Mouse (Mus musculus) neural tube, embryonic 12.5 days (tissue): ENCODE results near the gene Slc6a17. TPM values are rescaled to one million over a fixed set of nuclear protein-coding genes. Genes with fewer than 3 reads are reported as not detected.

ENCODE experiments used
- ATAC-seq: fragments of 200-750 bp; cut with Nextera tagmentation; 2 replicates; pipeline ENCODE4 v1.8.0; 2017; ENCODE audit warnings: low read depth, mild to moderate bottlenecking, moderate TSS enrichment, moderate library complexity; ENCODE audit not compliant: low FRiP score
- H3K27ac ChIP-seq: fragments of 300-500 bp; sonication (generic); 2 replicates; pipeline ENCODE4 v1.5.1; 2016
- H3K27me3 ChIP-seq: fragments of 300-500 bp; sonication (generic); replicated peaks from 2 replicates; pipeline ENCODE4 v1.6.1; 2016; ENCODE audit warnings: mild to moderate bottlenecking
- H3K36me3 ChIP-seq: fragments of 300-500 bp; sonication (generic); 2 replicates; pipeline ENCODE4 v1.6.1; 2016; ENCODE audit warnings: mild to moderate bottlenecking
- H3K4me1 ChIP-seq: fragments of 300-500 bp; sonication (generic); 2 replicates; pipeline ENCODE4 v1.6.1; 2016
- H3K4me2 ChIP-seq: fragments of 300-500 bp; sonication (generic); replicated peaks from 2 replicates; pipeline ENCODE4 v1.6.1; 2016; ENCODE audit warnings: mild to moderate bottlenecking
- H3K4me3 ChIP-seq: fragments of 300-500 bp; sonication (generic); 2 replicates; pipeline ENCODE4 v1.5.1; 2016
- H3K9ac ChIP-seq: fragments of 300-500 bp; sonication (generic); 2 replicates; pipeline ENCODE4 v1.6.1; 2016; ENCODE audit warnings: mild to moderate bottlenecking
- H3K9me3 ChIP-seq: fragments of 300-500 bp; sonication (generic); 2 replicates; pipeline ENCODE4 v1.6.1; 2016; ENCODE audit warnings: mild to moderate bottlenecking
- WGBS: fragments of 180-500 bp; shearing (Covaris S2); methylation state at CpG from one replicate; pipeline ENCODE4 v1.1.7; 2016; 5-methylcytosine and 5-hydroxymethylcytosine counted together
- polyA plus RNA-seq: library from polyadenylated mRNA; unstranded; fragments of >200 nt; fragmentation: Nextera tagmentation; extraction: Ambion mirVana; gene quantifications from 2 replicates; pipeline ENCODE4 v1.2.1, GENCODE M21; 2016

Slc6a17 gene
- 3.3 and 5.2 TPM in 2 replicates for polyA plus RNA-seq

GRCm38 (mm10) chr3:107517631-107518108 is at the start of gene Slc6a17:
Gene Slc6a17, minus strand, starts transcription at chr3:107518018.
- no peaks in the 10 kb centered on the region for H3K9me3 ChIP-seq
- H3K4me3 ChIP-seq: peak within 1 kb of the TSS; percentile 49
- peaks cover 58% of the 10 kb centered on the region for H3K27me3 ChIP-seq
- peak within 1 kb of the TSS; percentile 59 for H3K9ac ChIP-seq
- H3K4me2 ChIP-seq: peak within 1 kb of the TSS; percentile 97
- WGBS: under 1% methylated on average over 68 of the region's 68 CpGs
- peaks cover 17% of the 10 kb centered on the region for H3K4me1 ChIP-seq
- H3K27ac ChIP-seq: no peak within 1 kb of the TSS
- ATAC-seq: peak; percentile 86
- H3K36me3 ChIP-seq: no peaks in the 10 kb centered on the region

GRCm38 (mm10) chr3:107565331-107565730 is 47.5 kb upstream of the Slc6a17 start:
- no peak for ATAC-seq
- no peak overlapping the region for H3K4me2 ChIP-seq
- H3K4me1 ChIP-seq: peaks cover 15% of the 10 kb centered on the region
- H3K9me3 ChIP-seq: no peaks in the 10 kb centered on the region
- H3K36me3 ChIP-seq: no peaks in the 10 kb centered on the region
- H3K27ac ChIP-seq: no peak overlapping the region
- no peak overlapping the region for H3K9ac ChIP-seq
- WGBS: 39% methylated on average over 3 of the region's 3 CpGs
- H3K27me3 ChIP-seq: peaks cover 5% of the 10 kb centered on the region; the same call in 1 of the 2 replicates
- H3K4me3 ChIP-seq: no peak overlapping the region

GRCm38 (mm10) chr3:107563880-107564279 is 46.1 kb upstream of the Slc6a17 start:
- Histone ChIP-seq H3K4me2 (no peak overlapping the region), H3K27ac (no peak overlapping the region), H3K4me3 (no peak overlapping the region), H3K27me3 (0 out of 2 replicates have a peak, but pooled peaks cover 3% of the 10 kb centered on the region), H3K4me1 (peaks cover 15% of the 10 kb centered on the region), H3K36me3 (no peaks in the 10 kb centered on the region), H3K9ac (no peak overlapping the region), H3K9me3 (no peaks in the 10 kb centered on the region)
- ATAC-seq: no peak
- WGBS: 41% methylated on average over 4 of the region's 4 CpGs

GRCm38 (mm10) chr3:107562591-107562990 is 44.8 kb upstream of the Slc6a17 start:
- Histone ChIP-seq H3K27me3 (0 out of 2 replicates have a peak, but pooled peaks cover 2% of the 10 kb centered on the region), H3K9ac (no peak overlapping the region), H3K36me3 (no peaks in the 10 kb centered on the region), H3K9me3 (no peaks in the 10 kb centered on the region), H3K27ac (no peak overlapping the region), H3K4me3 (no peak overlapping the region), H3K4me1 (peaks cover 15% of the 10 kb centered on the region), H3K4me2 (no peak overlapping the region)
- 62% methylated on average over 4 of the region's 4 CpGs for WGBS
- ATAC-seq: no peak

GRCm38 (mm10) chr3:107562104-107562503 is 44.3 kb upstream of the Slc6a17 start:
- H3K27me3 ChIP-seq: 0 out of 2 replicates have a peak, but pooled peaks cover 2% of the 10 kb centered on the region
- H3K9ac ChIP-seq: no peak overlapping the region
- no peak overlapping the region for H3K4me3 ChIP-seq
- peaks cover 15% of the 10 kb centered on the region for H3K4me1 ChIP-seq
- 62% methylated on average over 2 of the region's 2 CpGs for WGBS
- ATAC-seq: no peak
- H3K36me3 ChIP-seq: no peaks in the 10 kb centered on the region
- no peak overlapping the region for H3K4me2 ChIP-seq
- H3K9me3 ChIP-seq: no peaks in the 10 kb centered on the region
- H3K27ac ChIP-seq: no peak overlapping the region

GRCm38 (mm10) chr3:107559183-107559582 is 41.4 kb upstream of the Slc6a17 start:
- H3K9me3 ChIP-seq: no peaks in the 10 kb centered on the region
- H3K4me1 ChIP-seq: peaks cover 12% of the 10 kb centered on the region
- 0 out of 2 replicates have a peak, but pooled peaks cover 2% of the 10 kb centered on the region for H3K27me3 ChIP-seq
- no peak overlapping the region for H3K9ac ChIP-seq
- H3K27ac ChIP-seq: no peak overlapping the region
- no peak overlapping the region for H3K4me3 ChIP-seq
- ATAC-seq: peak; percentile 75
- no peak overlapping the region for H3K4me2 ChIP-seq
- no peaks in the 10 kb centered on the region for H3K36me3 ChIP-seq
- WGBS: 12% methylated on average over 3 of the region's 3 CpGs

GRCm38 (mm10) chr3:107558740-107559139 is 40.9 kb upstream of the Slc6a17 start:
- Histone ChIP-seq H3K27ac (no peak overlapping the region), H3K4me3 (no peak overlapping the region), H3K4me1 (peaks cover 9% of the 10 kb centered on the region), H3K9ac (no peak overlapping the region), H3K9me3 (no peaks in the 10 kb centered on the region), H3K4me2 (no peak overlapping the region), H3K27me3 (peaks cover 2% of the 10 kb centered on the region; the same call in 1 of the 2 replicates), H3K36me3 (no peaks in the 10 kb centered on the region)
- WGBS: 25% methylated on average over 3 of the region's 3 CpGs
- peak; percentile 9; the same call in 1 of the 2 replicates for ATAC-seq

GRCm38 (mm10) chr3:107554842-107555241 is 37.0 kb upstream of the Slc6a17 start, which contains the start of gene Ubl4b:
Gene Ubl4b, minus strand, starts transcription at chr3:107555073.
- no peak for ATAC-seq
- WGBS: 93% methylated on average over 2 of the region's 2 CpGs
- no peaks in the 10 kb centered on the region for H3K4me1 ChIP-seq
- H3K27me3 ChIP-seq: peaks cover 2% of the 10 kb centered on the region; the same call in 1 of the 2 replicates
- no peaks in the 10 kb centered on the region for H3K9me3 ChIP-seq
- no peak within 1 kb of the TSS for H3K27ac ChIP-seq
- no peaks in the 10 kb centered on the region for H3K36me3 ChIP-seq
- H3K4me2 ChIP-seq: no peak within 1 kb of the TSS
- H3K9ac ChIP-seq: no peak within 1 kb of the TSS
- no peak within 1 kb of the TSS for H3K4me3 ChIP-seq

GRCm38 (mm10) chr3:107550409-107551049 is 32.7 kb upstream of the Slc6a17 start:
- Histone ChIP-seq H3K9ac (no peak overlapping the region), H3K9me3 (no peaks in the 10 kb centered on the region), H3K4me1 (peaks cover 15% of the 10 kb centered on the region), H3K36me3 (no peaks in the 10 kb centered on the region), H3K4me3 (no peak overlapping the region), H3K27me3 (peaks cover 5% of the 10 kb centered on the region; the same call in 1 of the 2 replicates), H3K27ac (no peak overlapping the region), H3K4me2 (no peak overlapping the region)
- no peak for ATAC-seq
- 75% methylated on average over 17 of the region's 17 CpGs for WGBS

- no peak overlapping the region for H3K27ac ChIP-seq
- no peak overlapping the region for H3K4me3 ChIP-seq
- ATAC-seq: no peak
- no peaks in the 10 kb centered on the region for H3K9me3 ChIP-seq
- 60% methylated on average over 2 of the region's 2 CpGs for WGBS
- H3K27me3 ChIP-seq: peaks cover 5% of the 10 kb centered on the region; the same call in 1 of the 2 replicates
- no peak overlapping the region for H3K4me2 ChIP-seq
- H3K9ac ChIP-seq: no peak overlapping the region
- H3K4me1 ChIP-seq: peaks cover 25% of the 10 kb centered on the region
- H3K36me3 ChIP-seq: no peaks in the 10 kb centered on the region
These were observed 29.1 kb upstream of the Slc6a17 start for GRCm38 (mm10) chr3:107546956-107547355.

- peak; percentile 87 for ATAC-seq
- H3K27me3 ChIP-seq: peaks cover 5% of the 10 kb centered on the region; the same call in 1 of the 2 replicates
- H3K9ac ChIP-seq: no peak overlapping the region
- peaks cover 25% of the 10 kb centered on the region for H3K4me1 ChIP-seq
- no peak overlapping the region for H3K4me2 ChIP-seq
- H3K27ac ChIP-seq: no peak overlapping the region; the same call in 1 of the 2 replicates
- 14% methylated on average over 10 of the region's 10 CpGs for WGBS
- H3K4me3 ChIP-seq: no peak overlapping the region
- no peaks in the 10 kb centered on the region for H3K9me3 ChIP-seq
- H3K36me3 ChIP-seq: no peaks in the 10 kb centered on the region
These were observed 28.0 kb upstream of the Slc6a17 start for GRCm38 (mm10) chr3:107545716-107546412.

- no peaks in the 10 kb centered on the region for H3K36me3 ChIP-seq
- ATAC-seq: no peak
These were observed 27.5 kb upstream of the Slc6a17 start for GRCm38 (mm10) chr3:107545278-107545677.

More at GRCm38 (mm10) chr3:107545278-107545677, 27.5 kb upstream of the Slc6a17 start:
- Histone ChIP-seq H3K27me3 (peaks cover 5% of the 10 kb centered on the region; the same call in 1 of the 2 replicates), H3K4me2 (no peak overlapping the region), H3K27ac (peak overlapping the region; percentile 9; the same call in 1 of the 2 replicates), H3K9me3 (no peaks in the 10 kb centered on the region), H3K4me3 (no peak overlapping the region), H3K4me1 (peaks cover 25% of the 10 kb centered on the region), H3K9ac (no peak overlapping the region)
- WGBS: 59% methylated on average over 5 of the region's 5 CpGs
